Mouse (Mus musculus): ENCODE data around the gene Drg1.

Drg1 gene

DNA sequence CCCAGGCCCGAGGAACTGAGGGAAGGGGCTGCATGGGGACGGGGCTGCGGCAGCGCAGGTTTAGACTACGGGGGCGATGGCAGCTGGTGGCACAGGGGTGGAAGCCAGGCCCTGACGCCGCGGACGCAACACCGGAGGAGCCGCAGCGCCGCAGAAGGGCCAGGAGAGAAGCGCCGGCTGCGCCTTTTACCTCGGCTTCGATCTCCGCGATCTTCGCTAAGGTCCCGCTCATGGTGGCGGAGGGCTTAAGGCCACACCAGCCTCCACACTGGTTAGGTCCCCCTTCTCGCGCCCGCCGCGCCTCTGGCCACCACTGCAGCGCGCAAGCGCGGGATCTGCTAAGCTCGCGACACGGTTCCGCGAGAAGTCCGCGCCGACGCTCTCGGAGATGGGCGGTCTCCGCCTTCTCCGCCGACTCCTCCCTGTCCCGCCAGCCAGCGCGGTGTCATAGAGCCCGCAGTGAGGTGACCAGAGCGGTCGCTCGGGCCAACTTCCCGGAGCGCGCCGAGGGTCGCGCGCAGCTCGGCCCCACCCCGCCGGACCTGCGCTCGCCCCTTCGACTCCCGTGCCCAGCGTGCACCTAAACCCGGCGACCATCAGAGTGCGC, at the start of gene Drg1:
Gene Drg1, minus strand, starts transcription at position 337 of the 607 bp plus-strand sequence.
- in situ Hi-C loops (cut with MboI, MseI): no loop called here

DNA sequence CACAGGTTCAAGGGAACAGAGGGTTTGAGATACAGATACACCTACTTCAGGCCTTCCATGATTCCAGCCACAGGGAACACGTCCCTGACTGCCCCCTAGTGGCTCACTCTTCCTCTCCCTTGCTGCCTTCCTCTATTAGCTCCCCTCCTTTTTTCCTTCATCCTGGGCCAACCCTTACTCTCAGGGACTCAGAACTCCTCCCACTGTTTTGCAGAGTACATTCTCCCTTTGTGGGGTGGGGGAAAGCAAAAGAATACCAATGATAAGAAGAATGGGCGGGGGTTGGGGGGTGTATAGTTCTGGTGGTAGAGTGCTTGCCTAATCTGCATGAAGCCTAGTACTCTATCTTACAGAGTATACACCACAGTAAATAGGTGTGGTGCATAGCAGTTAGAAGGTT, 47.9 kb upstream of the Drg1 start:
- in situ Hi-C loops (cut with MboI, MseI): no loop called here

DNA sequence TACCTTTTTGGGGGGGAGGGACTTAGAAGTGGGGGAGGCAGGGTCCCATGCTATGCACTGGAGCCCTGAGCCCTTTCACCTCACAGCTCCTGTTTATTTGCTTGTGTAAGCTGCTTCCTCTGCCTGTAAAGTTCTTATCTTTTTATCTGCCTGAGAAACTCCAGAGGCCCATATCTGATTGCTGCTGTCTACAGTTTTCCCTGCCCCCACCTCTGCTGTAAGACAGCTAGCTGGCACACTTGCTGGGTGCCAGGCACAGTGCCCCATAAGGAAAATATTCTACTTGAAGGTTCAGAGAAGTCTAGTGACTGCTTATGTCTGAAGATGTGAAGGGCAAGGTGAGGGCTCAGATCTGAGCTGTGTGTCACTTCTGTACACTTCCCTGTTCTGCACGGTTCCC, 47.1 kb upstream of the Drg1 start:
- in situ Hi-C loops (cut with MboI, MseI): no loop called here

DNA sequence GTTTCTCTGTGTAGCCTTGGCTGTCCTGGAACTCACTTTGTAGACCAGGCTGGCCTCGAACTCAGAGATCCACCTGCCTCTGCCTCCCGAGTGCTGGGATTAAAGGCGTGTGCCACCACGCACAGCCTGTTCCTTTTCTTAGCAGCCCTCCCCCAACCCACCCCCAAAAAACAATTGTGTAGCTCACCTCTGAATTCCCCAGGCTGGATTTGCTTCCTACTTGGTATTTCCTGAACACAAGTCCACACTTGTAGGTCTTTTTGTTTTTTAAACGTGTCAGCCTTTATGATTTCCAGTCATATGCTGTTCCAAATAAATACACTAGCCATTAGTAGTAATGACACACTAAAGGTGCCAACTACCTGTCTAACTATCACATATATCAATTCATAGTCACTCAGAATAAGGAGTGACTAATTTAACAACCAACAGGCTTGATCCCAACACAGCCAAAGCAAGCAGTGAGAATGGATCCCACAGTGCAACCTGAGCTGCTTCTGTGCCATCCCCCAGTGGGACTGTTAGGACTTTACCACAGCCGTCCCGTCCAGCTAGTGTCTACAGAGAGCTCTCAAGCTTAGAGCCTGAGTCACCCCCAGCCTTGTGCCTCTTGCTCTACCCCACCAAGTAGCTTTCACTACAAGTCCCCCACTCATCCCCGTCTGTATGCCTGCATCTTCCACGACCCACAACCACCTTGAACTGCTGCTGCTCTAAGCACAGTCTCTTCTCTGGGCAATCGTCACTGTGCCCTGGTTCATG, 45.6 kb upstream of the Drg1 start:
- in situ Hi-C loops (cut with MboI, MseI): no loop called here

DNA sequence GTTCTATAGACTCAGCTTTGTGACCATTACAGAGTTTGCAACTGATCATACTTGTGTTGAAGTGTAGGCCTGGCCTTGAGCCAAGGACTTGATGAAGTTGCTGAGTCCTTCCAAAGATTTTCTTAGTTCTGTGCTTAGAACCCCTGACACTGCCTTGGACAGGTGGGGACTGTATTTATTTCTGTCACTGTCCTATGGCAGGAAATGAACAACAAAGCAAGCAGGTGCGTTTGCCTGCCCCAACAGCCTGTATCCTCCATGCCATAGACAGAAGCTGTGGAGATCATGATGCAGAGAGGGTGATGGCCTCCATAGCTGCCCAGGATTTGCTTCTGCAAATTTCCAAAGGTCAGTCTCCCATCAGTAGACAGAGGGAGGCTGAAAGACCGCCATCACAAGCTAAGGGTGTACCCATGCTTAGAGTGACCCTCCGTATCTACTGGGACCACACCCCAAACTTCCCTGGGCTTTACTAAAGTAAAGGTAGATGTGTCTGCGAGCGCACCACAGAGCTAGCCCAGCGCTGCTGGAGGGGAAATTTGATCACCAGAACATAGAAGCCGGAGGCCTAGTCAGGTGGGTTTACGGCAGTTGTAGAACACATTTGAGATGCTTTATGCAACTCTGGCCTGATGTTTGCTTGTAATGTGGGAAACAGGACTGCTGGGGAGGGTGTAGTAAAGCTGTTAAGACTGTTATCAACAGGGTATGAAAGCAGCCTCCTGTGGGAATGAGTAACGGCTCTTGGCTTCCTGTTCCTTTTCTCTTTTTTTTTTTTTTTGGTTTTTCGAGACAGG, 44.8 kb upstream of the Drg1 start:
- in situ Hi-C loops (cut with MboI, MseI): no loop called here

DNA sequence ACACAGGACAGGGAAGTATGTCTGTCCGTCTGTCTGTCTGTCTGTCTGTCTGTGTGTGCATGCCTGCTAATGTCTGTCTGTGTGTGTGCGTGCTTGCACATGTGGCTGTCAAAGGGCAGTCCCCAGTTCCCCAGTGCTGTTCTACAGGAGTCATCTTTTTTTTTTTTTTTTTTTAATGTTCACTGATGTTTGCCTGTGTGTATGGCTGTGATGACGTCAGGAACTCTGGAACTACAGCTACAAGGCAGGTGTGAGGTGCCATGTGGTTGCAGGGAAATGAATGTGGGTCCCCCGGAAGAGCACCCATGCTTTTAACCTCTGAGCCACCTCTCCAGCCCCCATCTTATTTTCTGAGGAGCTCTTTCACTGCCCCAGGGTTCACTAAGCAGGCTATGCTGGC, 43.7 kb upstream of the Drg1 start:
- in situ Hi-C loops (cut with MboI, MseI): loop anchor here (10.0 kb wide), 1 partner anchor 85 kb away; no protein-coding TSS in a partner anchor

DNA sequence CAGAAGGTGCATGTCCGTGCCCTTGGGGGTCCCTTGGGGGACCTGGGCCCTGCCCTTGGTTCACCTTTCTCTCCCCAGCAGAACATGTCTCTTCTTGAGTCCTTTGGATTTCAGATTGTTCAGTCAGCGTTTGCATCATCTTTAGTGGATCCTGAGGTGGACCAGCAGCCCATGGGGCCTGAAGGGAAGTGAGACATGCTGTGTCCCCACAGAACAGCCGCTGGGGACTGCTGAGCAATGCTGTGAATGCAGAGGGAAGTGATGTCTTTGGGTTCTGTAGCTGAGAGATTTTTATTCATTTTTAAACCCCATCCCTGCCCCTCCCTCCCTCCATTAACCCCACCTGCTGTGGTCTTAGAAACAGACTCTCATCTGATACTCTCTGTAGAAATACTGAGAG, 41.7 kb upstream of the Drg1 start:
- in situ Hi-C loops (cut with MboI, MseI): loop anchor here (10.0 kb wide), 1 partner anchor 83 kb away; no protein-coding TSS in a partner anchor

DNA sequence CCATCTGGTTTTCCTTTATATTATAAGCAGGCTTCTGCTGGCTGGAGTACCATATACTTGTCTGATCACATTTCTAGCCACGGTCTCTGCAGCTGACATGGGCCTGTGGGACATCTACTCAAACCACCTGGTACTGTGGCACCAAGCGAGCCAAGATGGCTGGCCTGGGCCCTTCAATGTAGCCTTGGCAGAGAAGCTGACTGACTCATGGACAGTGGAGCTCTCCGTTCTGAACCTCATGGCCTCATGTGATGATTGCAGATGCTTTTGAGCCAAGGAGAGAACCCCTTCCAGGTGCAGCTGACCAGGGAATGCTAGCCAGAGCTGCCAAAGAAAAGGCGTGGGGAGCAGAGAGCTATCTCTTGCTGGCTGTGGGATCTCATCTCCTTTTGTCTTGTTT, 39.6 kb upstream of the Drg1 start:
- in situ Hi-C loops (cut with MboI, MseI): loop anchor here (10.0 kb wide), 1 partner anchor 81 kb away; no protein-coding TSS in a partner anchor

DNA sequence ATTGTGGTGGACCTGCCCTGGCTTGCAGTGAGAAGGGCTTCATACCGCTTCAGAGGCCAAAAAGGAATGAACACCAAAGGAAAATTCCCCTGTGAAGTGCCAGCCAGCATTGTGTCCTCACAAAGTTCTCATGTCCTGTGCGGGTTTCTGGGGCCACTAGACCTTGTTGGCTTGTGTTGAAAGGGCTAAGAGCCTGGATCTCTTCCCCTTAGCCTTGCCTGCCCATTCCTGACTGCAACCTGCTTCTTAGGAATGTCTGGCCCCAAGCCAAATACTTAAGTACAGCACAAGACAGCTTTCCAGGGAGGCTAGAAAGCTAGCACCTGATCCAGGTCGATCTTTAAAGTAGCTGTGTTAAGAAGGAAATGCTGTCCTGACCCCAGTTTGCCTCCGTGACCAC, 36.6 kb upstream of the Drg1 start:
- in situ Hi-C loops (cut with MboI, MseI): loop anchor here (10.0 kb wide), 1 partner anchor 78 kb away; no protein-coding TSS in a partner anchor

DNA sequence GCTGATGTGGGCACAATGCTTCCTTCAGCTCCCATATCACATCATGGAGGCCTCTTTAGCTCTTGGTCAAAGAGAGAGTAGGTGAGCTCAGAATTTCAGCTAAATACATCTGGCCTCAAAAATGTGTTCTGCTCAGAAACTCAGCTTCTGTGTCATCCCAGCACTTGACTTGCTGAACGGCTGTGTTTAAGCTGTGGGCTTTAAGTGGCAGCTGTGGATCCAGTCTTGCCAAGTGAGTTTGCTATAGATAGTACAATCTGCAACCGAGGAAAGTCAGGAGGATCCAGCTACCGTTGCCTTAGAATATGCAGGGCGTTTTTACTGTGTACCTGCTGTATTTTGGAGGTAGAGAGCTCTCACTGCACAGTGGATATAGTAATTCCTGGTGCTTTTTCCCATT, 36.2 kb upstream of the Drg1 start:
- in situ Hi-C loops (cut with MboI, MseI): loop anchor here (10.0 kb wide), 1 partner anchor 78 kb away; no protein-coding TSS in a partner anchor

DNA sequence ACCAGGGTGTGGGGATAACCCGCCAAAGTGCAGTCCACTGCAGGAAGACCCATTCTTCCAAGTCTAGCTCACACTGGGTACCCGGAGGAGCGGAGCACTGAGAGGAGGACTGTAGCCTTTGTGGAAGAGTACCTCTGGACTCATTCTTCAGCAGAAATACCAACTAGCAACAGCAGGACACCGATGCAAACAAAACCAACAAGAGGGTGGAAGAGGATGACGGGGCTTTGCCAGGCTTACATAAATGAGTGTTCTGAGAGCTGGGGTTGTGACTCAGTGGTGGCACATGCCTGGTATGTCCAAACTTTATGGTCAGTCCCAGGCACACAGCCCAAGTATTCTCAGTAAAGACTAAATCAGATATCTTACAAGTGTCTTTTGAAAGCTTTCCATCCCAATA, 34.9 kb upstream of the Drg1 start:
- in situ Hi-C loops (cut with MboI, MseI): loop anchor here (10.0 kb wide), 1 partner anchor 76 kb away; no protein-coding TSS in a partner anchor

DNA sequence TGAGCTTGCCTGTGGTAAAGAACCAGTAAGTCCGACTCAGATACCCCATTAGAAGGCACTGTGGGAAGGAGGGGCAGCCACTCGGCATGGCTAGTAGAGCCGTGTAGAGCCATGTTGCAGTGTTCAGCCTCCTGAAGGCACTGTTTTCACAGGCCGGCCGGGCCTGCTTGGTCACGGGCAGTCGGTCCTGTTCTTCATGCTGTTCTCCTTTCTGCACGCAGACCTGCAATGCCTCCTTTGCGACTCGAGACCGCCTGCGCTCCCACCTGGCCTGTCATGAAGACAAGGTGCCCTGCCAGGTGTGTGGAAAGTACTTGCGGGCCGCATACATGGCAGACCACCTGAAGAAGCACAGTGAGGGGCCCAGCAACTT, 32.6 kb upstream of the Drg1 start:
- in situ Hi-C loops (cut with MboI, MseI): no loop called here

DNA sequence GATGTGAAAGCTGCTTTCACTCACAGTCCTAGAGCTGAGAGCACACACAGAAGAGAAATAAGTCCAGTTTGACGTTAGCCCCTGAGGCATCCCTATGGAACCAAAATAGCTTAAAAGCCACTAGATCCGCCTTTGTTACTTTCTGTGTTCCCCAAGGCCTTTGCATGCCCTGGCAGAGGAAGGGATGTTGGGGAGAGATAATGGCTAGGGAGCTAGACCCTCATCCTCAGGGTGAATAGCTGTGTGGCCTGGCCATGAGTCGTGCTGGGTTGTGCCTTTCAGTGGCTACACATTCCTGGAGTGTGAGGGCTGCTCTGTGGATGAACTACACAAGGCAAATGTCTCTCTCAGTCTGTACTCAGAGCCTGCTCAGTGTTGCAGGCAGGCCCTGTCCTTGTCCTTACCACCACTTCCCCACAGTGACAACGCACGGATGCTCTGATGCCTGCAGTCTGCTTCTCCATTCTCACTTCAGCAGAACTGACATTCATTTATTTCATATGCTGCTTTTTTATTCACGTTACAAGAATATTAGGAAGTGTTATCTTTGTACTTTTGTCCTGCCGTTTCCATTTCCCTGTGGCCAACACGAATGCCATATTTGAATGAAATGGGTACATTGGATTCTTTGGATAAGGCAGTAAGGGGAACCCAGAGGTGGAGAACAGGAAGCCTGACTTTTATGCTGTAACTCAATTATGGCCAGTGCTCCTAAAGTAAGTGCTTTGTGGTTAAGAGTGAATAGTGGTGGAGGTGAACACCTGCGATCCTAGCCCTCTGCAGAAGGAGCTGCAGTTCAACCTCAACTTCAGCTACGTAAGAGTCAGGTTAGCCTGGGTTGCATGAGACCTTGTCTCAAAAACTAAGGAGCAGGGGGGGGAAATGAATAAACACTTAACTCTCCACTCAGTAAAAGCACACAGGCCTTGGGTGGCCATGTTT, 31.9 kb upstream of the Drg1 start:
- in situ Hi-C loops (cut with MboI, MseI): no loop called here

DNA sequence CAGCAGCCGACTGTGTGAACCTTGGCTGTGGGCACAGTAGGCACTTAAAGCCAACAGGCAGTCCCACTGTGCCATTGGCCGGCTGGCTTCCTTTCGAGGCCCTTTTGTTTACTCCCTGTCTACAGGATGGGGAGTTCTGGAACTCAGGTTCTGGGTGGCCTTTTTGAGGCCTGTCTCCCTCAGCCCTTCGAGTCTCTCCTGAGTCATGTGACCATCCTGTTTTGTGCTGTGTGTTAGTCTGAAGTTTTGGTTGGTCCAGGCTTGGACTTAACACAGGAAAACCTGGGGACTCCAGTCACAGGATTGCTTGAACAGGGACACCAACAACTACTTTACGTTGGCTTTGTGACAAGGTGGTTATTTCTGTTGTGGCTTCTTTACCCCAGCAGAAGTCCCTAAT, 29.8 kb upstream of the Drg1 start:
- in situ Hi-C loops (cut with MboI, MseI): no loop called here

DNA sequence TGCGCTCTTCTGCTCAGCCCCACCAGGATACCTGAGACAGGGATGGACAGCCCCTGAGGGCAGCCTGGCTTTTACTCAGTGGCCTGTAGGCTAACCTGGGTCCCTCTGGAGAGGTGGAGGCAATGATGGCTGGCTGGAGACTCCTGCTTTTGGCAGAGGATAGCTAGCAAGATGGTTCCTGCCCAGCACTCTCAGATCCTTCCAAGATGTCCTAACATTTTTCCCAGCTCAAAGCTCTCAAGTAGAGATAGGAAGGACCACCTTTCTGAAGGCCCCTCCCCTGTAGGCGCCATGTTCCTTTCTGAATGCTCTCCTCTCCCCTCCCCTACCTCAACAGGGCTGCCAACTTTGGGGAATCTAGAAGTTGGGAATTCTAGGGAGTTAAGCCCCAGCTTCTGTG, 28.4 kb upstream of the Drg1 start:
- in situ Hi-C loops (cut with MboI, MseI): loop anchor here (5.0 kb wide), 1 partner anchor 38 kb away; the partner anchor contains the start of gene Pik3ip1

DNA sequence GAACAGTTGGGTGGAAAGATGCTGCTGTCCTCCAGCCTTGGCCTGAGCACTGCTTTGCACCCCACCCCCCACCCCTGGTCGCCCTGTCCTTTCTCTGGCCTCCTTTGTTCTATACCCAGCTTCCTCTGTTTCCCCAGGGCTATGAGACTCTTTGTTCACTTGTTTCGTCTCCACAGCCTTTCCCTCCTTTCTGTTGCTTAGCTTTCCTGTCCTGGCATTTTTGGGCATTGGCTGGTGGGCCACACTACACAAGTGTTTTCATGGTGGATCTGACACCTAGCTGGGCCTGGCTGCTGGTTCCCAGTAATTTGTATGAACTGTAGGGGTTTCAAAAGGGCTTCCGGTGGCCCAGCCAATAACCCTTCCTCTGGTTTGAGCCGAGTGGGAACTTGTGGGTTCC, 27.1 kb upstream of the Drg1 start:
- in situ Hi-C loops (cut with MboI, MseI): loop anchor here (5.0 kb wide), 1 partner anchor 39 kb away; the partner anchor contains the start of gene Pik3ip1

DNA sequence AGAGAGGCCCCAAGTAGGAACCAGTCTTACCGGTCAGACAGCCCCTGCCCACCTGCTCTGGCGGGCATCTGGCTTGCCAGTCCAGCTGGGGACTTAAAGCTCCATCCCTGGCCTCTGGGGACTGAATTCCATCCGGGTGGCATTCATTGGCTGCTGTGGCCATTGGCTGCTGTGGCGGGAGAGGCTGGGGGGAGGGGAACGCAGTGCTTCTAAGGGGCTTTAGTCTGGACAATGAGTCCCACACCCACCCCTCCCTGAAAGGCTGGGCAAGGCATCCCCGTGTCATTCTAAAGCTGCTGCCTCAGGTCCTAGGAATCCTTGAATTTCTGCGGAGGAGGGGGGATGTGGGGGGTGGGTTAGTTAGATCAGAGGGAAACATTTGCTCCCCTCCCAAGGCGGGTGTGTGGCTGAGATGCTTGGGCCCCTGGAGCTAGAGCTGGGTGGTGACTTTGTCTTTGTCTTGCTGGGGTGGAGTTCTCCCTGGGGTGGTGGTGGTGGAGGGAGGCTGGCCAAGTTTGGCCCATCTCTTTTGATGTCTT, 26.6 kb upstream of the Drg1 start:
- in situ Hi-C loops (cut with MboI, MseI): loop anchor here (5.0 kb wide), 1 partner anchor 40 kb away; the partner anchor contains the start of gene Pik3ip1

DNA sequence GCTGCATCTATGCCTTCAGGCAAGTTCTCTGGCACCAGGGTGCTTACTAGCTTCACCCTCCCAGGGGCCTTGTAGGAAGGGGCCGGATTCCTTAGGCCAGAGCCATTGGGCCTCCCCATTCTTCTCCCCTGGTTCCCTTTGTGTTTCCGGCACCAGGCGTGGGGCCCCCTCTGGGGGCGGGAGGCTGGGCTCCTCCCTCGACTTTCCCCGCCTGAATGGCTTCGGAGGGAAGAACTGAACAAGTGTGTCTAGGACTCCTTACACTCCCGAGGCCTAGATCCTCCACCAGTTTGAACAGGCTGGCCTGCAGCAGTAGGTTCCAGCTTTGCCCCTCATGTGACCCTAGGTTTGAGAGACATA, 25.8 kb upstream of the Drg1 start:
- in situ Hi-C loops (cut with MboI, MseI): loop anchor here (5.0 kb wide), 1 partner anchor 40 kb away; the partner anchor contains the start of gene Pik3ip1

DNA sequence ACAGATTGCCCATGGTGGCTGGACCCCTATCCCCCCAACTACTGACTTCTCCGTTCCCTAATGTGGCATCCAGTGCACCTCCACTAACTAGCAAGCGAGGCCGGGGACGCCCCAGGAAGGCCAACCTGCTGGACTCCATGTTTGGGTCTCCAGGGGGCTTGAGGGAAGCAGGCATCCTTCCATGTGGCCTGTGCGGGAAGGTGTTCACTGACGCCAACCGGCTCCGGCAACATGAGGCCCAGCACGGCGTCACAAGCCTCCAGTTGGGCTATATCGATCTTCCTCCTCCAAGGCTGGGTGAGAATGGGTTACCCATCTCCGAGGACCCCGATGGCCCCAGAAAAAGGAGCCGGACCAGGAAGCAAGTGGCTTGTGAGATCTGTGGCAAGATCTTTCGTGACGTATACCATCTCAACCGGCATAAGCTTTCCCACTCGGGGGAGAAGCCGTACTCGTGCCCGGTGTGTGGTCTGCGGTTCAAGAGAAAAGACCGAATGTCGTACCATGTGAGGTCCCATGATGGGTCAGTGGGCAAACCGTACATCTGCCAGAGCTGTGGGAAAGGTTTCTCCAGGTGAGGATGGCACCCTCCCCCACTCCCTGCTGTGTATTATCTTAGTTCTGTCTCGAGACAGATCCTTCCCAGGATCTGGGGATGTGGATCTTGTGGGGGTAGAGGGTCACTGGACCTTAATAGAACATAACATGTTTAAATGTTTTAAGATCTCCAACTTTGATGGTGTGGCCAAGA, 25.3 kb upstream of the Drg1 start:
- in situ Hi-C loops (cut with MboI, MseI): loop anchor here (5.0 kb wide), 1 partner anchor 41 kb away; the partner anchor contains the start of gene Pik3ip1
